Mouse (Mus musculus) hindbrain, embryonic 11.5 days (tissue): ENCODE data around the gene Zfhx3. TPM values are rescaled to one million over a fixed set of nuclear protein-coding genes. Genes with fewer than 3 reads are reported as not detected.
A peak's percentile ranks its signal among the peaks of the same experiment; 100 is the strongest.

Experiments
- ATAC-seq: fragments of 200-750 bp; cut with Nextera tagmentation; 2 replicates; pipeline ENCODE4 v1.8.0; 2017; ENCODE audit warnings: mild to moderate bottlenecking, moderate TSS enrichment, moderate library complexity; ENCODE audit not compliant: low FRiP score
- DNase-seq: peaks from one replicate; pipeline ENCODE4 v3.0.0-alpha.2; 2015; ENCODE audit warnings: low spot score
- H3K27ac ChIP-seq: fragments of 300-500 bp; sonication (generic); 2 replicates; pipeline ENCODE4 v1.5.1; 2014; ENCODE audit warnings: mild to moderate bottlenecking, low read depth, low read length
- H3K27me3 ChIP-seq: fragments of 300-500 bp; sonication (generic); 2 replicates; pipeline ENCODE4 v1.6.1; 2014; ENCODE audit warnings: mild to moderate bottlenecking, low read length, moderate library complexity, mixed read lengths; ENCODE audit not compliant: control insufficient read depth, insufficient read depth
- H3K36me3 ChIP-seq: fragments of 300-500 bp; sonication (generic); 2 replicates; pipeline ENCODE4 v1.6.1; 2014; ENCODE audit warnings: mild to moderate bottlenecking, low read length, moderate library complexity, mixed read lengths; ENCODE audit not compliant: control insufficient read depth, insufficient read depth
- H3K4me1 ChIP-seq: fragments of 300-500 bp; sonication (generic); replicated peaks from 2 replicates; pipeline ENCODE4 v1.6.1; 2014; ENCODE audit warnings: low read length, mixed read lengths; ENCODE audit not compliant: control insufficient read depth, insufficient read depth
- H3K4me2 ChIP-seq: fragments of 300-500 bp; sonication (generic); replicated peaks from 2 replicates; pipeline ENCODE4 v1.6.1; 2014; ENCODE audit warnings: mild to moderate bottlenecking, low read depth, low read length
- H3K4me3 ChIP-seq: fragments of 300-500 bp; sonication (generic); 2 replicates; pipeline ENCODE4 v1.5.1; 2014; ENCODE audit warnings: low read depth, low read length
- H3K9ac ChIP-seq: fragments of 300-500 bp; sonication (generic); 2 replicates; pipeline ENCODE4 v1.6.1; 2014; ENCODE audit warnings: low read depth, low read length
- H3K9me3 ChIP-seq: fragments of 300-500 bp; sonication (generic); 2 replicates; pipeline ENCODE4 v1.6.1; 2016; ENCODE audit warnings: low read length; ENCODE audit not compliant: control insufficient read depth
- WGBS: fragments of 180-500 bp; shearing (Covaris S2); extraction: QIAGEN DNeasy Blood & Tissue Kit; methylation state at CpG from one replicate; pipeline ENCODE4 v1.1.7; 2014; 5-methylcytosine and 5-hydroxymethylcytosine counted together
- polyA plus RNA-seq: library from polyadenylated mRNA; unstranded; fragments of >200 nt; fragmentation: Nextera tagmentation; extraction: Ambion mirVana; gene quantifications from 2 replicates; pipeline ENCODE4 v1.2.1, GENCODE M21; 2014

The Zfhx3 gene
- polyA plus RNA-seq, 1 experiment from 2014 or later = 47.1 TPM

GRCm38 (mm10) chr8:108899251-108899771, 956.9 kb downstream of the Zfhx3 start:
- H3K27me3 ChIP-seq = no peaks in the 10 kb centered on the region; the same call in 1 of the 2 replicates
- DNase-seq = no peak

GRCm38 (mm10) chr8:108900541-108900940, 958.1 kb downstream of the Zfhx3 start:
- ATAC-seq (no peak), DNase-seq (peak; percentile 59)
- 23% methylated on average over 10 of the region's 10 CpGs for WGBS
- Histone ChIP-seq H3K4me2 (no peak overlapping the region), H3K27me3 (no peaks in the 10 kb centered on the region; the same call in 1 of the 2 replicates), H3K4me3 (no peak overlapping the region), H3K9ac (no peak overlapping the region), H3K4me1 (peaks cover 24% of the 10 kb centered on the region; the same call in 1 of the 2 replicates), H3K36me3 (no peaks in the 10 kb centered on the region), H3K9me3 (no peaks in the 10 kb centered on the region), H3K27ac (peak overlapping the region; percentile 68)

More at GRCm38 (mm10) chr8:108899251-108899771, 956.9 kb downstream of the Zfhx3 start:
- peak; percentile 20; the same call in 1 of the 2 replicates for ATAC-seq
- no peak overlapping the region for H3K4me2 ChIP-seq
- H3K27ac ChIP-seq = peak overlapping the region; percentile 8; the same call in 1 of the 2 replicates
- no peak overlapping the region for H3K9ac ChIP-seq
- H3K9me3 ChIP-seq = no peaks in the 10 kb centered on the region
- peaks cover 24% of the 10 kb centered on the region; the same call in 1 of the 2 replicates for H3K4me1 ChIP-seq
- 65% methylated on average over 14 of the region's 14 CpGs for WGBS
- no peaks in the 10 kb centered on the region for H3K36me3 ChIP-seq
- no peak overlapping the region for H3K4me3 ChIP-seq

GRCm38 (mm10) chr8:108901208-108901607, 958.8 kb downstream of the Zfhx3 start:
- ATAC-seq (peak; percentile 16; the same call in 1 of the 2 replicates), DNase-seq (no peak)
- H3K9ac ChIP-seq = no peak overlapping the region
- peaks cover 23% of the 10 kb centered on the region for H3K4me1 ChIP-seq
- peak overlapping the region; percentile 68 for H3K27ac ChIP-seq
- no peaks in the 10 kb centered on the region for H3K36me3 ChIP-seq
- H3K4me2 ChIP-seq = no peak overlapping the region
- H3K27me3 ChIP-seq = no peaks in the 10 kb centered on the region; the same call in 1 of the 2 replicates
- 55% methylated on average over 14 of the region's 14 CpGs for WGBS
- no peak overlapping the region for H3K4me3 ChIP-seq
- H3K9me3 ChIP-seq = no peaks in the 10 kb centered on the region

GRCm38 (mm10) chr8:108903550-108903949, 961.1 kb downstream of the Zfhx3 start:
- DNase-seq = no peak
- H3K4me1 ChIP-seq = peaks cover 22% of the 10 kb centered on the region

GRCm38 (mm10) chr8:108904288-108904971, 962.0 kb downstream of the Zfhx3 start:
- no peak overlapping the region for H3K4me2 ChIP-seq
- DNase-seq (no peak), ATAC-seq (no peak)
- H3K27ac ChIP-seq = 0 out of 2 replicates have a peak overlapping the region, but pooled peaks have one; percentile 1
- H3K9me3 ChIP-seq = no peaks in the 10 kb centered on the region
- no peak overlapping the region for H3K4me3 ChIP-seq
- no peaks in the 10 kb centered on the region; the same call in 1 of the 2 replicates for H3K27me3 ChIP-seq
- H3K36me3 ChIP-seq = no peaks in the 10 kb centered on the region
- H3K9ac ChIP-seq = no peak overlapping the region
- 69% methylated on average over 11 of the region's 11 CpGs for WGBS
- H3K4me1 ChIP-seq = peaks cover 24% of the 10 kb centered on the region

More at GRCm38 (mm10) chr8:108903550-108903949, 961.1 kb downstream of the Zfhx3 start:
- Histone ChIP-seq H3K27ac (no peak overlapping the region), H3K4me2 (no peak overlapping the region), H3K9ac (no peak overlapping the region), H3K36me3 (no peaks in the 10 kb centered on the region), H3K4me3 (no peak overlapping the region), H3K9me3 (no peaks in the 10 kb centered on the region), H3K27me3 (no peaks in the 10 kb centered on the region; the same call in 1 of the 2 replicates)
- 66% methylated on average over 15 of the region's 15 CpGs for WGBS
- ATAC-seq = no peak

- Histone ChIP-seq H3K27me3 (no peaks in the 10 kb centered on the region; the same call in 1 of the 2 replicates), H3K4me1 (peaks cover 10% of the 10 kb centered on the region), H3K27ac (peak overlapping the region; percentile 76), H3K9ac (no peak overlapping the region), H3K4me3 (no peak overlapping the region), H3K9me3 (no peaks in the 10 kb centered on the region), H3K36me3 (no peaks in the 10 kb centered on the region), H3K4me2 (no peak overlapping the region)
- ATAC-seq (no peak), DNase-seq (no peak)
- WGBS = 73% methylated on average over 9 of the region's 9 CpGs
These were observed 965.6 kb downstream of the Zfhx3 start for GRCm38 (mm10) chr8:108908066-108908465.

GRCm38 (mm10) chr8:108908540-108908939, 966.1 kb downstream of the Zfhx3 start:
- Histone ChIP-seq H3K4me1 (peaks cover 6% of the 10 kb centered on the region), H3K27me3 (no peaks in the 10 kb centered on the region), H3K9me3 (no peaks in the 10 kb centered on the region), H3K4me2 (no peak overlapping the region), H3K36me3 (no peaks in the 10 kb centered on the region), H3K9ac (no peak overlapping the region), H3K4me3 (no peak overlapping the region), H3K27ac (peak overlapping the region; percentile 76)
- ATAC-seq = no peak
- WGBS = 49% methylated on average over 16 of the region's 16 CpGs
- no peak for DNase-seq

GRCm38 (mm10) chr8:108909035-108909434, 966.6 kb downstream of the Zfhx3 start:
- no peak for DNase-seq
- Histone ChIP-seq H3K9ac (no peak overlapping the region), H3K4me2 (no peak overlapping the region), H3K9me3 (no peaks in the 10 kb centered on the region), H3K27me3 (no peaks in the 10 kb centered on the region), H3K4me3 (no peak overlapping the region), H3K4me1 (peaks cover 5% of the 10 kb centered on the region; the same call in 1 of the 2 replicates), H3K36me3 (no peaks in the 10 kb centered on the region), H3K27ac (peak overlapping the region; percentile 76; the same call in 1 of the 2 replicates)
- ATAC-seq = no peak
- 67% methylated on average over 9 of the region's 9 CpGs for WGBS
